Mouse (Mus musculus) kidney, postnatal 4 days (tissue): Measurements from ENCODE around the gene Lmntd1.

Experiments
- DNase-seq, 2 experiments: peaks; one replicate each; pipeline ENCODE4 v3.0.0; 2021; ENCODE audit warnings: mixed read lengths in 2 of 2

The Lmntd1 gene

DNA sequence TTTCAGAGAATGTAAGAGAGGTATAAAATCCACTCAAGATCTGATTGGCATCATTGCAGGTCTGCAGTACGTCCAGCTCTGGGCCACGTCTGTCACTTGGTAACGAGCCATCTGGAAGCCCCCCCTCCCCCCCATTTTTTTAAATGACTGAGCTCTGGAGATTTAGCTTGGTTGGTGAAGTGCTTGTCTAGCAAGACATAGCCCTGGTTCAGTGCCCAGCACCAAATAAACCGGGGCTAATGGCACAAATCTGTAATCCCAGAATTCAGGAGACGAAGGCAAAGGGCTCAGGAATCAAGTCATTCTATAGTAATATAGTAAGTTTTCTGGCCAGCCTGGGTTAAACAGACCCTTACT is 130.8 kb downstream of the Lmntd1 start:
- no peak for DNase-seq

DNA sequence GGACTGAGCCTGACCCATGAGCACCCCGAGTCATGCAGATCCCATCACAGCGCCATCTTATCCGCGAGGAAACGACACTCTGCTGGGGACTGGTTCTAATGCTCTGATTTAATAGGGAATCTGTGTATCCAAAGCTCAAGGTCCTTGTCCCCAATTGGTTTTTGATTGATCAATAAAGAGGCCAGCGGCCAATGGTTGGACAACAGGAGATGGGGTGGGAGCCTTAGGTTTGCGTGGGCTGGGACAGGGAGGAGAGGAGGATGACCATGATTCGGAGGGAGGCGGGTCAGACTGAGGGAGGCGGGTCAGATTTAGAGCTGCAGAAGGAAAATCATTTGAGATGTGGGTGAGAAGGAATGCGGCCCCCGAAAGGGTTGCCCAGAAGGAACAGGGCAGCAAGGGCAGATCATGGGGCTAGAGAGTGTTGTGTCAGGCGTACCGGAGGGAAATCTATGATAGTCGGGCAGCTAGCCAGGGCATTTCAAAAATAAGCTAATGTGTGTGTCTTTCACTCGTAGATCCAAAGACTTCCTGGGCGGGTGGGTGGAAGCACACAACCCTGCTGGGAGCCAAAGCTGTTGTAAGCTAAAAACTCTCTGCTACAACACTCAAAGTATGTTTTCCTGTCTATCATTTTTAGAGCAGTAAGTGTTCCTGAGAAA is 131.3 kb downstream of the Lmntd1 start:
- peak; percentile 21 to 27 for DNase-seq

DNA sequence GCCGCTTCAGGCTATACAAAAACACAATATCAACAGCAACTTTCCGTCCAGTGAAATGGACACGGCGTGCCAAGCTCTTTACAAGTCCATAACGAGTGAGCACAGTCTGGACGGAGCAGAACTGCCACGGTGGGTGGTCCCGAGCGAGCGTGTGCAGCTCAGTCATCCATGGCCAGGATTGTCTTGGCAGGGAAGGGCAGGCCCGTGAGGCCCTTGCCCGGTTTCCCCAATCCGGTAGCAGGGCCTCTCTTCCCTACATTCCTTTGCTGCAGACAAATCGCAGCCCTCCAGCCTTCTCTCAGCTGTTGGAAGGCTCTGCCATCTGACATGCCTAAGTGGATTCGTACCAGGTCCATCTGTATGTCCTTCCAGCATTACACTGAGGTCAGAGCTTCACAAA is 132.2 kb downstream of the Lmntd1 start:
- peak; percentile 54 to 64 for DNase-seq

DNA sequence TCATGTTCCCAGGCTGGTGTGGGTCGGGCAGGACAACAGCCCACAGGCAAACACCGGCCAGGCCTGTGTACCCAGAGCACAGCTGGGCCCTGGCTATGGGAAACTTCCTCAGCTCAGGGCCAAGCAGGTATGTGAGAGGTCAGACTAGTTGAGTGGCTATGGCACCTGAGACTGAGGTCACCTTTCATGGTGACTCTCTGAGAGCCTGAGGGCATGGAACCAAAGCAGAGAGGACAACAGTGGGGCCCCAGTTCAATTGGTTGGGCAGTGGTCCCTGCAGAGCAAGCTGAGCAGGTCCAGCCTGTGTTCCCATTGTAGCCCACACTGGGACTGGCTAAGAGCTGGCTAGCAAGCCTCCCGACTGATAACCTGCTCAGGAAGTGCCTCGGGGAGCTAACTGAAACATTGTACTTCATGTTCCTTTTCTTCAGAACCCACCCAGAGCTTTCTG is 135.3 kb downstream of the Lmntd1 start:
- peak; percentile 20 to 40 for DNase-seq

DNA sequence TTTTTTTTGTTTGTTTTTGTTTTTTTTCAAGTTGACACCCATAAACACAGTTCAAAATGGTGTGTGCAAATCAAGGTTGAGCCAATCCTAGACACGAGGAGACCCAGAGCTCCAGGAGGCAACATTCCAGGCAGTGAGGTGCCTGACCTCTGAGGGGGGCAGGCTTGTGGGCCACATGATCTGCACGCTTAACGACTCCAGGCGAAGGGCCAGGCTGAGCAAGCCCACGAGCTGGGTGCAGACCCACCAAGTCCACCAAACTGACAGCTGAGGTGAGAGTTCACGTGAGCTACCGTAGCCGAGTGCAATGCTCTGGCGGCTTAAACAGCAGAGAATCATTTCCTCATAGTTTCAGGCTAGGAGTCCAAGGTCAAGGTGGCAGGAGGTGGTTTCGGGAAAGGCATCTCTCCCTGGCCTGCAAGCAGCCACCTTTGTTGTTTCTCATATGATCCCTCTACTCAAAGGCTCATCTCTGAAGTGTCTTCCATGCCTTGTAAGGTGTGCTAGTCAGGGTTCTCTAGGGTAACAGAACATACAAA is 136.7 kb downstream of the Lmntd1 start:
- peak; percentile 36 to 68 for DNase-seq

DNA sequence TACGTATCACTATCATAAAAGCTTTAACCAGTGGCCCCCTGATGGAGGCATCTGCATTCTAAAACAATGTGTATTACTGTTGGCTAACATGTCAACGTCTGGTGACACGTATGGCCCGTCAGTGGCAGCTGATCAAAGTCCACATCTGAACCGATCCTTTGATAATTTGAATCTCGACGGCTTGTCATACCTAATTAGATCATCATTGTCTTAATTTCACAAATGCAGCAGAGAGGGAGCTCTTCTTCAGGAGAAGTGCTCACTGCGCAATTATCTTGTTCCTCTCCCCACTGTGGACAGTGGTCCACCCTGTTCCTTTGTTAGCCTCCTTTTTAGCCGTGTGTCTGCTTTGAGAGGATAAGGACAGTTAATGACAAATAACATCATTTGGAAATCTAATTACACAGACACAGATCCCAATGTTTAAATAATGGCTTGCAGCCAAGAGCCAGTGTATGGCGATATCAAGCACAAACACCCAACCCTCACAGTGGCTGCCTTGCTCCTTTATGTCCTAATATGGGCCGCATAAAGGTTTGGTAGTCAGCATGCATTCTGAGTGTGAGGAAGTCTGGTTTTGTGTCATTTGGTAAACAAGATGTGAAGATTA is 142.4 kb downstream of the Lmntd1 start:
- DNase-seq, result no peak

DNA sequence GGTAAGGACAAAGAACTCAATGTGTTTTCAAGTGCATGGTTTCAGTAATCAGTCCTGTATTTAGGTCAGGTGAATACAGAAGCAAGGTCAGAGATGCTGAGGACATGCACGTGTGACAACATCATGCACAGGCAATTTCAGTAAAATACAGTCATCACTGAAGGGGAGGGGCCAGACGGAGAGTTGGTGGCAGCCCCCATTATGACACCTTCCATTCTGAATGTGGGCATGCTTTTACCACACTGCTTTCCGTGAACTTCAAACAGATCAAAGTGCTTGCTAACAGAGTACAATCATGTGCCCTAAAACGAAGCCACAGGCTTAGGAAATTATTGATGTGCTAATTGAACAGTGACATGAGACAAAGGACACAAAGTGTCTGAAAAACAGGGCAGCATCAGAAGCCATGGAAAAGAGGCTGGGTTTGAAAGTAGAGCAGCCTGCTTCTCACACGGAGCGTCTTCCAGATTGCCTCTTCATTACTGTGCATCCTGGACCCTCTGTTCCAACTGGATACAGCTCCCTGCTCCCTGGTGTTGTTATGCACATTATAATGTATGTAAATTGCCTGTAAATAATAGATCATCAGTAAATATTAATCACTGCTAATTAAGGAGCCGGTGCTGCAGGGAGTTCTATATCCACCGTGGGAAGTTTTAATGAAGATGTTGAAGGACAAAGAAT is 144.7 kb downstream of the Lmntd1 start:
- DNase-seq, result no peak

DNA sequence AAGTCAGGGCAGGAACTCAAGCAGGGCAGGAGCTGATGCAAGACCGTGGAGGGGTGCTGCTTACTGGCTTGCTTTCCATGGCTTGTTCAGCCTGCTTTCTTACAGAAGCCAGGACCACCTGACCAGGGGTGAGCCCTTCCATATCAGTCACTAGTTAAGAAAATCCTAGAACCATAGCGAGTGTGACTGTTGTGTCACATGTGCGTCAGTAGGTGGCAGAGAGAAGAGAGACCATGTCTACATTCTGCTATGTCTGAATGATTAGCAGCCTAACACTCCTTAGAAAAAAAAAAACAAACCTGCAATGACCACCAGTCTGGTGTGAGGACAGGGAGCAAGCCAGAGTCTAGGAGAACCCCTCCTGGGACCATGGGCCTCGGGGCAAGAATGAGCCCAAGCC is 150.1 kb downstream of the Lmntd1 start:
- no peak for DNase-seq

DNA sequence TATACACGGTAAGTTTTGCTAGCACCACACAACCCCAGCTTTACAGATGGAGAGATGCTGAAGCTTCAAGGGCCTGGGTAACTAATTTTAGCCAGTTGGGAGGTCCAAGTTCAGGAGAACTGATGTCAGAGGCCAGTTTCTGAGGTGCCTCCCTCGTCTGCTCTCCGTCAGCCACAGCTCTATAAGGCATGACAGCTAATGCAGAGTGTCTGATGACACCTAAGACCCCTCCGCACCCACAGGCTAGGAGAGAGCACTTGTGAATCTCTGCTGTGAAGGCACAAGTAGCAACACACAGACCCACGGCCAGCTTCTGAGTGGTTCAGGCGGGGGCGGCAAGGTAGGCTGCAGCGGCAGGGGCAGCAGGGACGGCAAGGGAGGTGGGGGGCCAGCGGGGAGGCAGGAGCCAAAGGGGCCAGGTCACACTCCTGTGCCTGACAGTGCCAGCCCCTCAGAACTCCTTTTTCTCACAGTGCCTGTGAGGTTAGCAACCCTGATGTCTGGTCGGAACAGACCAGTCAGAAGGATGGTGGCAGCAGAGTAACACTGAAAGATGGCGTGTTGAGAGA is 151.4 kb downstream of the Lmntd1 start:
- no peak for DNase-seq

DNA sequence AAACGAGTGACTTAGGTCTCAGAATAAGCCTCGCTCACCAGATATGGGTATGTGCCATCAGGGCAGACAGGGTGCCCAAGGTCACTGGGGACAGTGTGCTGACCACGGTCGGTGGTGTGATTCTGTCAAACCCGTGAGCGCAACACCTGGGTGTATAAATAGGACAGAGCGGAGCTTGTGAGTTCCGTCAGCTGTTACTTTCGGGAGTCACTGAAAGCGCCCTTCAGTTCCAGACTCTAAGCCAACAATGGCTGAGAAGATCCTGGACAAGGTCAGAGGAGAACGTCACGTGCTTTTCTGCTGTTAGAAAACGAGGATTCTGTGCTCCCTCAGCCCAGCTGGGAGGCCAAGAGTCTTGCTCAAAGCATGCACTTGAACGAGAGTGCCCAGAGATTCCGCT is 157.1 kb downstream of the Lmntd1 start:
- peak; percentile 28 to 45 for DNase-seq

DNA sequence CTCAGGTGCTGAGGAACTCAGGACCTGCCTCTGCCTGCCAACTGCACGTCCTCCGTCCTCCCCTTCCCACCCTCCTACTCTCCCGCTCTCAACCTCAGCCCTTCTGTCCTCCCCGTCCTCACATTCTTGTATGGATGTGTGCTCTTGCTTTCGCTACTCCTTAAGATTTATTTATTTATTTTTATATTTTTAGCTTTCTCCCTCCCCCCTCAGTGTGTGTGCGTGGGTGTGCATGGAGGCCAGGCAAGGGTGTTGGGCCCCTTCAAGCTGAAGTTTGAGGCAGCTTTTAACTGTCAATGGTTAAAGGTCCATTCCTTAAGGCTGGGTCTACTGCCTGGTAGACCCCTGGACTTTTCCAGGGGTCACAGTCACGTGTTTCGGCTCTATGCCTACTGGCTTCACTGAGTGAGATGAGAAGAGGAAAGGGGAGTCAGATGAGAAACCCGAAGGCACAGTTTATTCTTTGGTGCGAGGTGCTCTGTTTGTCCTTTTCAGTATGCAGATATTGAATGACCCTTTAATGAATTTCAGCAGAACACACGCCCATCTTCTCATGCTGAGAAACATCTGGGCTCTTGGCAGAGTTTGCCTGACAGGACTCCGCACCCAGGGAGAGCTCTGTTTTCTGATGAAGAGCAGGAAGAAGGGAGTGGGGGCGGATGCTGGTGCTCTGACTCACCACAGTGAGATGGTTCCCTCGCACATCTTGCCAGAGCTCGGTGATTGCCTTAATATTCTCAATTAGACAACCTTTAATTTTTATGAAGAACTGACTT is 163.3 kb downstream of the Lmntd1 start:
- DNase-seq, result peak; percentile 36 to 55

DNA sequence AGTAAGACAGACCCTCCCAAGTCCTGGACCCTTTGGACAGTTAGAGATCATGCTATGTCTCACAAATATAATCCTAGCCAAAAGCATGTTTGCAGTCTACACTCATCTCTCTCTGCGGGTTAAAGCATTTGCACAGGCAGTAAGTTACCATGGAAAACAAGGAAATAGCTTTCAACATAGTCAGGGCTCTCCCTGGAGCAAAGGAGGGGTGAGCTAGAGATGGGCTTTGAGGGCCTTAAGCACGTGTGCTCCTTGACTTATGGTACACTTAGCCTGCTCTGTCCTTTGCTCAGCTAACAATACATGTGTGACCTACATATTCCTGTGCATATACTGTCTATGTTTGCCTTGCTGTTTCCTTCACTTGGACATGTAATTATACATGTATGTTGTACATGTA is 165.8 kb downstream of the Lmntd1 start:
- DNase-seq, result no peak

DNA sequence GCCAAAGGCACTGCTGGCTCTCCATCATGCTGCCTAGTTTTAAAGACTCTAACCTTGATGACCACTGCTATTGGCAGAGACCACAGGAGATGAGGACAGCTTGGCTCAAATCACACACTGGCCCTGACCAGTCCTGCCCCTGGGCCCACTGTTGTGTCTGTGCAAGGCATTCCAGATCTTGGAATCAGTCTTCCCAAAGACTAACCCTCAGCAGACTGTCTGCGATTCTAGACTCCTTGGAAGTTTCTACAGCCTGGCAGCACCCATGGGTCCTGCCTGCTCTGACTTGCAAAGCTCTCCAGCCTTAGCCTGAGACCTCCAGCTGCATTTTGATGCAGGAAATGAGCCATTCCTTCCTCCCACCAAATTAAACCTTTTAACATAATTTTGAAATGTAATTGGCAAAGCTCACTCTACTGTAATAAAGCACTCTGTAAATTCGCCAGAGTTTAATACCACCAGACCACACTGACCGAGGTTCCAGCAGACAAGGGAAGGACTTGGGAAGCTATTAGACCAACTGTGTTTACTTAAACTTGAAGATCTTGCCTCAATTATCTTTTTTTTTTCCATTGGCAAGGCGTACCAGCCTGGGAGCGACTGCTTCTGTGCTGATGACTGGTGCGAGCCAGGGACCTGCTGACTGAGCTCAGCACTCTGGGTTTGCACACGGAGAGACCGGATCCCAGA is 168.2 kb downstream of the Lmntd1 start:
- DNase-seq, result peak; percentile 28 to 50

DNA sequence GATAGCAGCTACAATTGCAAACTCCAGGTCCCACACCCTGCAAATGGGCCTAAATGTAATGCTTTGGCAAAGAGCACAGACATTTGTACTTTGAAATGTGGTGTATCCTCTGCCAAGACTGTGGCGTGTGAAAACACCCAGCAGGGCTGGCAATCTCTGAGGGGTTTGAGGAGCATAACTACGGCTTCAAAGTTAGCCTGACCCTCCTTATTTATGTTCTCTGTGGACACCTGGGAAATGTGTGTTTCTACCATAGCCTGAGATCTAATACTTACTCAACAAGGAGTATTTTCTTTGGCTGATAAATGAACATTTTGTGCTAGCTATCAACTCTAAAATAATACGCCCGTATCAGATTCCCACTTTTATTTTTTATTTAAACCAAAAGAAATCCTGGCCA is 168.7 kb downstream of the Lmntd1 start:
- no peak for DNase-seq

DNA sequence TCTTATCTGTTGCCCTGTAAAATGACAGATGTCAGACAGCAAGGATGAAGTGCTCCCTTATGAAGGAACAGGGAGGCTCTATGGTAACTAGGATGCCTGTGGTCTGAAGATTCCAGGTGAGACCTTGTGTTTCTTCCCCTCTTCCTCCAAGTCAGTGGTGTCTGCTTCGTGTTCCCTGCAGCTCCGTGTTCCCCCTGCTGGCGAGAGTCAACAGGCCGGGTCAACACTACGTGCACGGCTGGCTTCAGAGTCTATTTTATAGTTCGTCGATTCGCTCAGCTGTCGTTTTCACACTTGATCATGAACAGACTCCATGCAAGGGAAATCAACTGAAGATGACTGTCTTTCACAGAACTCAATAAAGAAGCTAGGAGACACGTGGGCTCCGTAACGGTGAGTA is 171.3 kb downstream of the Lmntd1 start:
- DNase-seq, result peak; percentile 72 to 77

DNA sequence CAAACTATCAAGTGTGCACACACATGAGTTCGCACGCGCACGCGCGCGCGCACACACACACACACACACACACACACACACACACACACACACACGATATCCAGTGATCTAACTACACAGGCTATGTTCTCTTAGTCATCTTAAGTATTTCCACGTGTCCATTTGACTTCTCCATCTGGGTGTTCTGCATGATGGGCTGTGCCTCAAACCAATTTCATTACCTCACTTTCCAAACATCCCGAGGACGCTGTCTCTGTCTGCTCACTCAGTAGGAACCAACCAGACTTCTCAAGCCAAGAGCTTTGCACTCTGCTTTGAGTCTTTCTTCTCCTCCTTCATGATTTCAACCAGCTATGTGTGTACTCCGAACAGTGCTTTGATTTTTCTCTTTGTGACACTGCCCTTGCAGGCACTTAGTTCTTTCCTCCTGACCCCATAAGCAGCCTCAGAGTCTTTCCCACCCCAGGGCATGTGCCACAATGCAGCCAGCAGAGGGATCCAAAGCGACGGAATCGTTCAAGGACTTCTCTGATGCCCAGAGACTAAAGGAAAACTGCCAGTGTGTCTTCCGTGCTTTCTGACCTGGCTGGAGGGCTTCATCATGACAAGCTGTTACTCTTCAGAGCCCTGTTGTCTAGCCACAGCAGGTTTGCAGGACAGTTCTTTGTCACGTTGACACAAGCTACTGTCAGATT is 172.6 kb downstream of the Lmntd1 start:
- DNase-seq, result peak; percentile 70 to 78

DNA sequence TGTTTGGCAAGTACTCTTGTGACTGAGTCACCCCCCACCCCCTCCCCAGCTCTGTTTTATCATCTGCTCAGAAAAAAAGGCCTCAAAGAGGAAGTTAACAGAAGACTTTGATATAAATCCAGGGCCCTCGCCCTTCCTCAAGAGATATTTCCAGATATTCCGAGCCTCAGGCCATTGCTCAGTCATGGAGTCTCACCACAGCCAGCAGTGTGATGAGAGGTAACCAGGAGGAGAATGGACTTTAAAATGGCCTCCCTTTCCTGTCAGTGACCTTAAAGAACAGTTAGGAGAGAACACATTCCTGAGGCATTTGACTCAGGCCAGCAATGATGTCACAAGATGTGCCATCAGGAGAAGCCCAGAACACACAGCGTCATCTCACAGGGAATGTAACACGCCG is 175.3 kb downstream of the Lmntd1 start:
- DNase-seq, result no peak

DNA sequence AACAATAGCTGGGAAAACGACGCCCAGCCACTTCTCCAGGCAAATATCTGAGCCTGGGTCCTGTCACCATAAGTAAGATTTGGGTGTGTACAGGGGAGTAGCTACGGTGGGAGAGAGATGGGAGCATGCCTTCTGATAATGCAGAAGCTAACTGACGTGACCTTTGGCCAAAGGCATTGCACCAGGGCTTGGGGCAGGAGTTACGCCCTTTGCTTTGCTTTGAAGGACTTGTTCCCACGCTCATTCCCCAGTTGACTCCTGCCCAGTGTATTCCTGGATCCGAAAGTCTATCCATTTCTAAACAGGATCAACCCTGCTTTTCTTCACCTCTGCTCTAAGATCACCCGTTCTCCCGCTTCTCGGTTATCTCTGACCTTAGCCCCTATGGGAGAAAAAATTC is 178.4 kb downstream of the Lmntd1 start:
- DNase-seq, result no peak

DNA sequence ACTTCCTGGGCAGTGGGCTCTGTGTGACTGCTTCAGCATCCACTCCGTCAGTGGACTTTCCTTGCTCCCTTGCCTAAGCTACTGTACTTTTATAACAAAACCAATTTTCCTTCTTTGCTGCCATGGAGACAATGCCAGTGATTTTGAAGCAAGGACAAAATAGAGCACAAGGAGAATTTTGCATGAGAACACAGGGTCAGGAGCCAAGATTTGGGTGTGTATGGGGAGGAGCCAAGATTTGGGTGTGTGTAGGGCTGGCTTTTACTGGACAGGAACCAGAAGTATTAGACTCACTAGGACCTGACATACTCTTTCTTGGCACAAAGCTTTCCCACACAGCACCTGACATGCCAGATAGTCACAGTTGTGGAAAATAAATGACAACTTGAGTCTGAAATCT is 179.0 kb downstream of the Lmntd1 start:
- DNase-seq, result no peak

DNA sequence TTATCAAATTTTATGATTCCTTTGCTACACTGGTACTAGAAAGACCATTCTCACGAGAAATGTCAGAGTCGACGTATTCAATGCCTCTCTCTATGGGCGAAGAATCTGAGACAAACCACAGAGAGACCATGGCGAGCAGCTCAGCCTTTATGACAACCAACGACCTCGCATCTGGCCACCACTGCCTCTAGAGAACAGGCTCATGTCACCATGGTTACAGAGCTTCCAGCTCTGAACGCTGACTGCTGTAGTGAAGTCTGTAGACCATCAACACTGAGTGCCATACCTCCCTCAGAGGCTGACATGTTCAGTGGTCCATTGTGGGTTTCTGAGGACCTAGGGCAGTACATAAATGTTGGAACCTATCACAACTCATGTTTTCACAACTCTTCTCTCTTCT is 180.2 kb downstream of the Lmntd1 start:
- no peak for DNase-seq
